8 mouse cellular contexts compared by ENCODE assay signal in genomic region chr13:47122537-47123430, GRCm38 (mm10). TPM values are rescaled to one million over a fixed set of nuclear protein-coding genes. Genes with fewer than 3 reads are reported as not detected.
DNase-seq lines count a peak whose midpoint lies in the region; ATAC-seq lines count a peak whose summit lies in the region.

Gene Rnf144b (plus strand): TSS chr13:47122656.

- peak; percentile 10 to 60 for DNase-seq in adrenal gland, adult (ENCODE audit: inconsistent age in 2 of 2, low spot score in 1 of 2)
- no peak for DNase-seq in adrenal gland, postnatal 4 days (ENCODE audit: low spot score in 2 of 2)
- peak; percentile 35 to 46 for DNase-seq in cerebellum, postnatal 14 days
- DNase-seq in gastrocnemius, postnatal 25 days: peak; percentile 50
- DNase-seq in induced T-regulatory cell, adult 2 months (ENCODE audit: low read depth): peak; percentile 57

- no peaks in the 10 kb centered on the region for H3K9me3 ChIP-seq in limb, embryonic 13.5 days
- no peaks in the 10 kb centered on the region for H3K9me3 ChIP-seq in midbrain, embryonic 12.5 days
- no peaks in the 10 kb centered on the region for H3K9me3 ChIP-seq in stomach, embryonic 15.5 days

- H3K4me1 ChIP-seq in limb, embryonic 13.5 days: peaks cover 14% of the 10 kb centered on the region
- peaks cover 14% of the 10 kb centered on the region for H3K4me1 ChIP-seq in midbrain, embryonic 12.5 days
- no peaks in the 10 kb centered on the region for H3K4me1 ChIP-seq in stomach, embryonic 15.5 days

- H3K9ac ChIP-seq in limb, embryonic 13.5 days: peak within 1 kb of the TSS; percentile 72
- peak within 1 kb of the TSS; percentile 49; the same call in 1 of the 2 replicates for H3K9ac ChIP-seq in midbrain, embryonic 12.5 days (replicated peaks)
- H3K9ac ChIP-seq in stomach, embryonic 15.5 days: 0 out of 2 replicates have a peak within 1 kb of the TSS, but pooled peaks have one; percentile 7

- peak within 1 kb of the TSS; percentile 57 for H3K4me3 ChIP-seq in limb, embryonic 13.5 days
- H3K4me3 ChIP-seq in midbrain, embryonic 12.5 days: peak within 1 kb of the TSS; percentile 53
- peak within 1 kb of the TSS; percentile 50 for H3K4me3 ChIP-seq in stomach, embryonic 15.5 days (replicated peaks)

- H3K27me3 ChIP-seq in limb, embryonic 13.5 days: peaks cover 37% of the 10 kb centered on the region
- peaks cover 44% of the 10 kb centered on the region for H3K27me3 ChIP-seq in midbrain, embryonic 12.5 days
- peaks cover 4% of the 10 kb centered on the region; the same call in 1 of the 2 replicates for H3K27me3 ChIP-seq in stomach, embryonic 15.5 days (replicated peaks)

- 1% methylated on average over 55 of the region's 55 CpGs for WGBS in limb, embryonic 13.5 days
- WGBS in midbrain, embryonic 12.5 days: 2% methylated on average over 55 of the region's 55 CpGs
- 1% methylated on average over 53 of the region's 55 CpGs for WGBS in stomach, embryonic 15.5 days

- no peaks in the 10 kb centered on the region for H3K36me3 ChIP-seq in limb, embryonic 13.5 days
- H3K36me3 ChIP-seq in midbrain, embryonic 12.5 days: no peaks in the 10 kb centered on the region
- no peaks in the 10 kb centered on the region for H3K36me3 ChIP-seq in stomach, embryonic 15.5 days

- peak within 1 kb of the TSS; percentile 95 for H3K4me2 ChIP-seq in limb, embryonic 13.5 days (replicated peaks)
- H3K4me2 ChIP-seq in midbrain, embryonic 12.5 days (replicated peaks): peak within 1 kb of the TSS; percentile 97
- H3K4me2 ChIP-seq in stomach, embryonic 15.5 days: peak within 1 kb of the TSS; percentile 91

- 0 out of 2 replicates have a peak, but pooled peaks have one; percentile 24 for ATAC-seq in limb, embryonic 13.5 days (ENCODE audit: low FRiP score, low read depth)
- no peak for ATAC-seq in midbrain, embryonic 12.5 days (ENCODE audit: low FRiP score, low read depth)
- no peak for ATAC-seq in stomach, embryonic 15.5 days (ENCODE audit: insufficient read depth, low FRiP score, low read depth)

- no peak within 1 kb of the TSS for H3K27ac ChIP-seq in limb, embryonic 13.5 days
- H3K27ac ChIP-seq in midbrain, embryonic 12.5 days (replicated peaks): no peak within 1 kb of the TSS
- no peak within 1 kb of the TSS for H3K27ac ChIP-seq in stomach, embryonic 15.5 days

RNA-seq across cellular contexts. Expression of gene Rnf144b, which starts in this region (rescaled TPM):
- 1 to 10 TPM; 3.4 to 6.7 TPM for total RNA-seq in adrenal gland, postnatal 4 days (2021)
- total RNA-seq in gastrocnemius, postnatal 25 days (2021): 10 to 100 TPM; 11.3 to 12.3 TPM
- 2.0 and 2.1 TPM in 2 replicates for polyA plus RNA-seq in limb, embryonic 13.5 days (2015; fragmentation: Nextera tagmentation; extraction: Ambion mirVana)
- polyA plus RNA-seq in midbrain, embryonic 12.5 days (2016; fragmentation: Nextera tagmentation; extraction: Ambion mirVana): 0.37 and 0.84 TPM in 2 replicates
- 1.7 and 2.0 TPM in 2 replicates for polyA plus RNA-seq in stomach, embryonic 15.5 days (2015; fragmentation: Nextera tagmentation; extraction: Ambion mirVana)

Comparison
In these comparisons a context has a peak if more than half of its experiments do, and no peak if none do; other contexts are left out.
1. DNase-seq: peak in adrenal gland, adult (2 of 2), cerebellum, postnatal 14 days (2 of 2), gastrocnemius, postnatal 25 days (single experiment) and induced T-regulatory cell, adult 2 months (single experiment); none in adrenal gland, postnatal 4 days (0 of 2).
2. H3K9ac ChIP-seq: peak in every context shown above with its lines; median percentile 72 in limb, embryonic 13.5 days; 49 in midbrain, embryonic 12.5 days; 7 in stomach, embryonic 15.5 days.
3. Peak in every context shown above with its lines, with median percentiles within 50 percentile points of each other: H3K4me2 ChIP-seq and H3K4me3 ChIP-seq.